Mouse (Mus musculus): Measurements from ENCODE around the gene Sgf29. TPM values are rescaled to one million over a fixed set of nuclear protein-coding genes. Genes with fewer than 3 reads are reported as not detected.

Gene Sgf29
- total and polyA plus RNA-seq, 2 experiments from 2014 or later, result 20.7 to 25.3 TPM

DNA sequence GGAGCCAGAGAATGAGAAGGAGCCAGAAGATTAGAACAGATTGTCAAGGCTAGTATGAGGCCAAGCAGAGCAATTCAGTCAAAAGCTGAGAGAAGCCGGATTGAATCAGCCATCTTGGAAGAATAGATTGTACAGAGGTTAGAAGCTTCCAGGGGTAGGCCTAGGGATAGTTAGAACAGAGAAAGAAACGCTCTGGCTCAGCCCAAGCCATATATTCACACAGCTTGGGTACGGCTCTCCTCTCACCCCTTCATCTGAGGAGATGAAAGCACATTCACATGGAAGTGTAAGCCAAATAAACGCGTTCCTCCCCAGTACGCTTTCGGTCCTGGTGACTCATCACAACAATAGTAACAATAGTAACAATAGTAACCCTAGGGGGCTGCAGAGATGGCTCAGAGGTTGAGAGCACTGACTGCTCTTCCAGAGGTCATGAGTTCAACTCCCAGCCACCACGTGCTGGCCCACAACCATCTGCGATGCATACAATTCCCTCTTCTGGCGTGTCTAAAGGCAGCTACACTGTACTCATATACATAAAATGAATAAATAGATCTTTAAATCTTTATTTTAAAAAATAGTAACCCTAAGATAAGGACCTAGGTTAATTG is 45.4 kb downstream of the Sgf29 start:
- no peak for ATAC-seq (ENCODE audit: insufficient read depth, low read depth)
- Histone ChIP-seq H3K9me3 (replicated peaks; ENCODE audit: control insufficient read depth, low read length) (no peaks in the 10 kb centered on the region), H3K4me1 (ENCODE audit: control insufficient read depth, insufficient read depth) (peaks cover 14% of the 10 kb centered on the region; the same call in 1 of the 2 replicates), H3K4me3 (ENCODE audit: low read depth, low read length) (peak overlapping the region; percentile 93), H3K36me3 (replicated peaks; ENCODE audit: control insufficient read depth, insufficient read depth, low read length) (peaks cover 16% of the 10 kb centered on the region), H3K4me2 (ENCODE audit: low read depth, low read length) (peak overlapping the region; percentile 91), H3K9ac (replicated peaks; ENCODE audit: low read depth, low read length) (peak overlapping the region; percentile 91), H3K27ac (ENCODE audit: low read depth) (peak overlapping the region; percentile 34; the same call in 1 of the 2 replicates), H3K27me3 (ENCODE audit: control insufficient read depth, insufficient read depth, low read length) (no peaks in the 10 kb centered on the region)
- TF ChIP-seq EP300 (IDR thresholded peaks at IDR 0.05; ENCODE audit: low read depth) (no peak), CTCF (IDR thresholded peaks at IDR 0.05; ENCODE audit: low read depth) (no peak)
- 50% methylated on average over 10 of the region's 10 CpGs for WGBS
- DNase-seq (ENCODE audit: low spot score), result no peak

DNA sequence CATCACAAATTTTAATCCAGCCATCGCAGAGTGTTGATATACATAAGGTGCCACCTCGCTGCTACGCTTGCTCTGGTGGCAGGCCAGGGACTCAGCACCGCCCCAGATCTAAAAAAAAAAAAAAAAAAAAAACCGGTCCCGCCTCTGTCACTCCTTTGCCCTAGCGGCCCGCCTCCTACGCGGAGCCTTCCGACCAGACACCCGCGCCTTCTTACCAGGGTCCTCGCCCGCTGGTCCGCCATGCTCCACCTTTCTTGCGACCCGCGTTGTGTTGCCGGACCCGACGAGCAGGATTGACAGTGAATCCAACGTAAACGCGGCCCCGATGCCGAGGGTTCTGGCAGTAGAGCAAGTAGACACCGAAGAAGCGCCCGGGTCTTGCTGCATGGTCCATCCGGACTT is 46.1 kb downstream of the Sgf29 start, which contains the start of gene Bola2:
Gene Bola2, plus strand, starts transcription at position 192 of the 402 bp plus-strand sequence.
- Histone ChIP-seq H3K27me3 (ENCODE audit: control insufficient read depth, insufficient read depth, low read length) (no peaks in the 10 kb centered on the region), H3K9ac (replicated peaks; ENCODE audit: low read depth, low read length) (peak within 1 kb of the TSS; percentile 91), H3K4me1 (ENCODE audit: control insufficient read depth, insufficient read depth) (peaks cover 14% of the 10 kb centered on the region; the same call in 1 of the 2 replicates), H3K9me3 (replicated peaks; ENCODE audit: control insufficient read depth, low read length) (no peaks in the 10 kb centered on the region), H3K36me3 (replicated peaks; ENCODE audit: control insufficient read depth, insufficient read depth, low read length) (peaks cover 16% of the 10 kb centered on the region), H3K27ac (ENCODE audit: low read depth) (peak within 1 kb of the TSS; percentile 96), H3K4me2 (ENCODE audit: low read depth, low read length) (peak within 1 kb of the TSS; percentile 92), H3K4me3 (ENCODE audit: low read depth, low read length) (peak within 1 kb of the TSS; percentile 93)
- ATAC-seq (ENCODE audit: insufficient read depth, low read depth) (peak; percentile 75), DNase-seq (ENCODE audit: low spot score) (peak; percentile 47)
- under 1% methylated on average over 31 of the region's 31 CpGs for WGBS
- no peak for TF ChIP-seq CTCF (IDR thresholded peaks at IDR 0.05; ENCODE audit: low read depth)
- no peak; the same call in 1 of the 2 replicates for TF ChIP-seq EP300 (IDR thresholded peaks at IDR 0.05; ENCODE audit: low read depth)

DNA sequence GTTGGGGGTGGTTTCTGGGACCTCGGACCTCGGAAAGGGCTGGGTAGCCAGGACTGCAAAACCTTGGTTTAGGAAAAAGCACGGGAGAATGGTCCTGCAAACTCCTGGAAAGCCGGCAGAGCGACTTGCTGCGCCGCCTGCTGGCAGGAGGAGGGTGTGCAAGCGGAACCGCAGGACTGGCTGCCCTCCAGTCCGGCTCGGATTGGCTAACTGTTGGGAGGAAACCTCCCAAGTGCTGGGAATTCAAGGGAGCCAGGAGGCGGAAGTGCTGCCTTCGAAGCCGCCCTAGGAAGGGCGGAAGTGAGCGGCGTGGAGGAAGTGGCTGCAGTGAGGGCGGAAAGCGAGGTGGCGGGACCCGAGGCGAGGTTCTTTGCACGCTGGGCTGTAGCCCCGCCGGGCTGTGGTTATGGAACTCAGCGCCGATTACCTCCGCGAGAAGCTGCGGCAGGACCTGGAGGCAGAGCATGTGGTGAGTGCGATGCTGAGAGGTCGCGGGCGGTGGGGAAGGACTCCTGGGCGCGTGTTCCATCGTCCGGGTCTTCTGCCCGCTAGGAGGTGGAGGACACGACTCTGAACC is 46.6 kb downstream of the Sgf29 start, which contains the start of gene Slx1b:
Gene Slx1b, minus strand, starts transcription at position 154 of the 577 bp plus-strand sequence.
- H3K9ac ChIP-seq (replicated peaks; ENCODE audit: low read depth, low read length), result peak within 1 kb of the TSS; percentile 91
- ATAC-seq (ENCODE audit: insufficient read depth, low read depth), result peak; percentile 98
- WGBS, result under 1% methylated on average over 40 of the region's 40 CpGs

DNA sequence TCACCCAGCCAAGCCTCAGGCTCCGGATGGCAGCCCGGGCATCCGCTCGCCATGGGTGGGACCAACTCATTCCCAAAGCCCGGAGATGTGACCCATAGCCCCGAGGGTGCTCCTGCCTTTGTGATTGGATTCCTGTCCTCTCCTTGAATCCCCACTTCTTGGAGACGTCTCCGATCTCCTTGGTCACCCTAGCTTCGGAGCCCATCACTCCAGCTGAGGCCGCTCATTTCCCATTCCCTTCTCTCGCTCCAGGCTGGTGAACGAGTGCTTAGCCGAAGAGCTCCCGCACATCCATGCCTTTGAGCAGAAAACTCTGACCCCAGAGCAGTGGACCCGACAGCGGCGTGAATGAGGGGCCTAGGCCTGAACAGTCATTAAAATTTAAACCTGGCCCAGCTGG is 47.2 kb downstream of the Sgf29 start:
- Histone ChIP-seq H3K27ac (ENCODE audit: low read depth) (peak overlapping the region; percentile 27; the same call in 1 of the 2 replicates), H3K27me3 (ENCODE audit: control insufficient read depth, insufficient read depth, low read length) (no peaks in the 10 kb centered on the region), H3K9me3 (replicated peaks; ENCODE audit: control insufficient read depth, low read length) (no peaks in the 10 kb centered on the region), H3K4me2 (ENCODE audit: low read depth, low read length) (peak overlapping the region; percentile 92), H3K4me3 (ENCODE audit: low read depth, low read length) (peak overlapping the region; percentile 93), H3K9ac (replicated peaks; ENCODE audit: low read depth, low read length) (peak overlapping the region; percentile 66), H3K4me1 (ENCODE audit: control insufficient read depth, insufficient read depth) (peaks cover 14% of the 10 kb centered on the region; the same call in 1 of the 2 replicates), H3K36me3 (replicated peaks; ENCODE audit: control insufficient read depth, insufficient read depth, low read length) (peaks cover 9% of the 10 kb centered on the region)
- DNase-seq (ENCODE audit: low spot score), result no peak
- TF ChIP-seq EP300 (IDR thresholded peaks at IDR 0.05; ENCODE audit: low read depth) (no peak), CTCF (IDR thresholded peaks at IDR 0.05; ENCODE audit: low read depth) (no peak)
- WGBS, result 3% methylated on average over 17 of the region's 17 CpGs
- ATAC-seq (ENCODE audit: insufficient read depth, low read depth), result no peak

More for the DNA sequence above, 46.6 kb downstream of the Sgf29 start, which contains the start of gene Slx1b:
- Histone ChIP-seq H3K9me3 (replicated peaks; ENCODE audit: control insufficient read depth, low read length) (no peaks in the 10 kb centered on the region), H3K27me3 (ENCODE audit: control insufficient read depth, insufficient read depth, low read length) (no peaks in the 10 kb centered on the region), H3K27ac (ENCODE audit: low read depth) (peak within 1 kb of the TSS; percentile 96), H3K36me3 (replicated peaks; ENCODE audit: control insufficient read depth, insufficient read depth, low read length) (peaks cover 15% of the 10 kb centered on the region), H3K4me2 (ENCODE audit: low read depth, low read length) (peak within 1 kb of the TSS; percentile 92), H3K4me1 (ENCODE audit: control insufficient read depth, insufficient read depth) (peaks cover 14% of the 10 kb centered on the region; the same call in 1 of the 2 replicates), H3K4me3 (ENCODE audit: low read depth, low read length) (peak within 1 kb of the TSS; percentile 93)
- TF ChIP-seq CTCF (IDR thresholded peaks at IDR 0.05; ENCODE audit: low read depth) (peak; percentile 97), EP300 (IDR thresholded peaks at IDR 0.05; ENCODE audit: low read depth) (no peak)
- DNase-seq (ENCODE audit: low spot score), result peak; percentile 98

DNA sequence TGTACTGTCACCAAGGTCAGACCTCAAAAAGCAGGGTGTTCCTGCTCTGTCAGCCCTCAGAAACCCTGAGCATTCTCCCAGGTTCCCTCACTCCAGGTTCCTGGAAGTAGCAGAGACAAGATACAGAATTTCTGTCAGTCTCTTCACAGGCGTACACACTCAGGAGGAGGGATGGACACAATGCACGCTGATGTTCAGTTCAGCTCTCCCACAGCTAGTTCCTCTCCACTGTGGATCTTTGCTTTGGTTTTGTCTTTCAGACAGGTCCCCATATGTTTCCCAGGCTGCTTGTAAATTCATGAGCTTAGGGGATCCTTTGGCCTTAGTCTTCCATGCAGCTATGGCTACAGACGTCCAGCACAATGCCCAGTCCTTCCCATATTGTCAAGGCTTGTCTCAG is 47.8 kb downstream of the Sgf29 start:
- peaks cover 14% of the 10 kb centered on the region; the same call in 1 of the 2 replicates for H3K4me1 ChIP-seq (ENCODE audit: control insufficient read depth, insufficient read depth)
- H3K4me3 ChIP-seq (ENCODE audit: low read depth, low read length), result no peak overlapping the region
- no peak for ATAC-seq (ENCODE audit: insufficient read depth, low read depth)
- H3K9me3 ChIP-seq (replicated peaks; ENCODE audit: control insufficient read depth, low read length), result no peaks in the 10 kb centered on the region
- 65% methylated on average over 3 of the region's 3 CpGs for WGBS
- H3K4me2 ChIP-seq (ENCODE audit: low read depth, low read length), result peak overlapping the region; percentile 92
- H3K9ac ChIP-seq (replicated peaks; ENCODE audit: low read depth, low read length), result peak overlapping the region; percentile 66
- TF ChIP-seq CTCF (IDR thresholded peaks at IDR 0.05; ENCODE audit: low read depth), result no peak
- no peak for TF ChIP-seq EP300 (IDR thresholded peaks at IDR 0.05; ENCODE audit: low read depth)
- H3K27ac ChIP-seq (ENCODE audit: low read depth), result no peak overlapping the region
- H3K36me3 ChIP-seq (replicated peaks; ENCODE audit: control insufficient read depth, insufficient read depth, low read length), result peaks cover 3% of the 10 kb centered on the region
- DNase-seq (ENCODE audit: low spot score), result no peak
- H3K27me3 ChIP-seq (ENCODE audit: control insufficient read depth, insufficient read depth, low read length), result peaks cover 4% of the 10 kb centered on the region; the same call in 1 of the 2 replicates
